Comparison of ENCODE assay signal across 9 mouse cellular contexts in the genomic region with DNA sequence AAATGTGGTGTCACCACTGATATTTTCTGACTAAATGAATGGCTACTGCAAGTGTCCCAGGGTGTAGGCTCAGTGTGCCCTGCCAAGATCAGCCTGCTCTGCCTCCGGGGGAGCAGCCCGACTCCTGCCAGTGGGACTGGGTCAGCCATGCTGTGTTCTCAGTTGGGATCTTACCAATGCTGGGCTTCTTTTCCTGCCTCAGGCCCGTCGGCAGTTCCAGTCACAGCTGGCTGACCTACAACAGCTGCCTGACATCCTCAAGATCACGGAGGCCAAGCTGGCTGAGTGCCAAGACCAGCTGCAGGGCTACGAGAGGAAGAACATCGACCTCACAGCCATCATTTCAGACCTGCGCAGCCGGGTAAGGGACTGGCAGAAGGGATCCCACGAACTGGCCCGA. TPM values are rescaled to one million over a fixed set of nuclear protein-coding genes. Genes with fewer than 3 reads are reported as not detected.
DNase-seq lines count a peak whose midpoint lies in the region; ATAC-seq and TF ChIP-seq lines count a peak whose summit lies in the region.
"Had no signal": no experiment of that assay in that cellular context is flagged by ENCODE, and none has a peak within 500 bp of the region (broad histone marks: within the 10 kb centered on the region; RNA-seq: fewer than 3 reads in every experiment).

No protein-coding gene starts in this region.

- H3K4me1 ChIP-seq in intestine, embryonic 14.5 days (replicated peaks; ENCODE audit: control insufficient read depth, insufficient read depth, low read length), result 0 out of 2 replicates have a peak, but pooled peaks cover 5% of the 10 kb centered on the region
- no peaks in the 10 kb centered on the region for H3K4me1 ChIP-seq in intestine, postnatal 0 days (replicated peaks; ENCODE audit: control insufficient read depth, insufficient read depth, low read length)
- no peaks in the 10 kb centered on the region for H3K4me1 ChIP-seq in MEL (ENCODE audit: control insufficient read depth in 1 of 2, insufficient read depth in 2 of 2, low read length in 2 of 2)
- H3K4me1 ChIP-seq in lung, postnatal 0 days (ENCODE audit: insufficient read depth, low read depth, low read length), result no peaks in the 10 kb centered on the region

- H3K27ac ChIP-seq in intestine, embryonic 14.5 days (ENCODE audit: low read depth), result no peak overlapping the region
- no peak overlapping the region for H3K27ac ChIP-seq in intestine, postnatal 0 days (ENCODE audit: low read depth, low read length)
- H3K27ac ChIP-seq in MEL (ENCODE audit: control insufficient read depth, low read depth, low read length), result no peak overlapping the region
- no peak overlapping the region for H3K27ac ChIP-seq in lung, postnatal 0 days (ENCODE audit: low read length)

- H3K27me3 ChIP-seq in intestine, embryonic 14.5 days (replicated peaks; ENCODE audit: control insufficient read depth, insufficient read depth, low read length), result no peaks in the 10 kb centered on the region
- no peaks in the 10 kb centered on the region for H3K27me3 ChIP-seq in intestine, postnatal 0 days (replicated peaks; ENCODE audit: control insufficient read depth, insufficient read depth, low read length)
- H3K27me3 ChIP-seq in MEL (ENCODE audit: control insufficient read depth in 1 of 2, insufficient read depth in 2 of 2, low read length in 2 of 2), result no peaks in the 10 kb centered on the region
- no peaks in the 10 kb centered on the region for H3K27me3 ChIP-seq in lung, postnatal 0 days (replicated peaks; ENCODE audit: insufficient read depth, low read length)
- H3K27me3 ChIP-seq in splenic B cell, adult 2 months (ENCODE audit: control insufficient read depth, insufficient read depth, low read length, poor library complexity, severe bottlenecking), result no peaks in the 10 kb centered on the region
- H3K27me3 ChIP-seq: Patski had no signal

- no peak overlapping the region for H3K4me3 ChIP-seq in intestine, embryonic 14.5 days (ENCODE audit: low read depth, low read length)
- H3K4me3 ChIP-seq in intestine, postnatal 0 days (ENCODE audit: low read depth, low read length), result no peak overlapping the region
- H3K4me3 ChIP-seq in MEL (ENCODE audit: control insufficient read depth in 1 of 2, insufficient read depth in 1 of 2, low read depth in 2 of 2, low read length in 2 of 2), result no peak overlapping the region
- no peak overlapping the region for H3K4me3 ChIP-seq in lung, postnatal 0 days (ENCODE audit: low read depth, low read length)

- DNase-seq in intestine, embryonic 14.5 days (ENCODE audit: low spot score), result peak; percentile 69
- peak; percentile 20 for DNase-seq in MEL (ENCODE audit: low read depth, low spot score)
- DNase-seq in brain, adult 2 months (ENCODE audit: low read depth, low spot score), result peak; percentile 58
- peak; percentile 59 for DNase-seq in heart, postnatal 25 days (ENCODE audit: low spot score)
- peak; percentile 72 for DNase-seq in lung, postnatal 0 days (ENCODE audit: low spot score)
- peak; percentile 48 for DNase-seq in splenic B cell, adult 2 months (ENCODE audit: low read depth, low spot score)

- no peaks in the 10 kb centered on the region for H3K79me2 ChIP-seq in MEL (ENCODE audit: control insufficient read depth, insufficient read depth, low read length, poor library complexity)

- 0 out of 2 replicates have a peak, but pooled peaks have one; percentile 47 for ATAC-seq in intestine, embryonic 14.5 days (replicated peaks; ENCODE audit: low FRiP score, low TSS enrichment, low read depth)
- ATAC-seq in intestine, postnatal 0 days, result no peak
- ATAC-seq in lung, postnatal 0 days, result peak; percentile 66
- ATAC-seq in monocyte, adult 5-6 weeks (replicated peaks; ENCODE audit: insufficient number of reproducible peaks, low FRiP score, low TSS enrichment, poor library complexity, severe bottlenecking), result no peak
- ATAC-seq: Patski had no signal

- H3K36me3 ChIP-seq in intestine, embryonic 14.5 days (ENCODE audit: control insufficient read depth, insufficient read depth, low read length), result peaks cover 91% of the 10 kb centered on the region
- H3K36me3 ChIP-seq in intestine, postnatal 0 days (ENCODE audit: control insufficient read depth, insufficient read depth), result peaks cover 66% of the 10 kb centered on the region
- H3K36me3 ChIP-seq in MEL (ENCODE audit: control insufficient read depth in 1 of 2, insufficient read depth in 2 of 2, low read length in 2 of 2), result peaks cover 0 to 22% of the 10 kb centered on the region in 2 experiments; a peak in 2 of 4 replicates
- H3K36me3 ChIP-seq in lung, postnatal 0 days (ENCODE audit: insufficient read depth, low read length), result peaks cover 39% of the 10 kb centered on the region
- H3K36me3 ChIP-seq in splenic B cell, adult 2 months (ENCODE audit: control insufficient read depth, insufficient read depth, low read length, poor library complexity, severe bottlenecking), result peaks cover 8% of the 10 kb centered on the region; the same call in 1 of the 2 replicates

- intact Hi-C loops in heart, postnatal 25 days (cut with DNase I), result no loop called here

- no peak for TF ChIP-seq POLR2A in MEL (IDR thresholded peaks at IDR 0.05; ENCODE audit: control insufficient read depth in 1 of 2, insufficient read depth in 1 of 2, low read depth in 1 of 2, low read length in 2 of 2, poor library complexity in 1 of 2)

- no peak overlapping the region for H3K9ac ChIP-seq in intestine, embryonic 14.5 days (ENCODE audit: low read length)
- no peak overlapping the region for H3K9ac ChIP-seq in intestine, postnatal 0 days (ENCODE audit: low read depth, low read length)
- no peak overlapping the region for H3K9ac ChIP-seq in MEL (ENCODE audit: control insufficient read depth, low read depth, low read length, poor library complexity, severe bottlenecking)
- no peak overlapping the region for H3K9ac ChIP-seq in lung, postnatal 0 days (replicated peaks; ENCODE audit: low read depth)

- WGBS in intestine, embryonic 14.5 days, result 49% methylated on average over 11 of the region's 11 CpGs
- WGBS in intestine, postnatal 0 days, result 45% methylated on average over 11 of the region's 11 CpGs
- 39% methylated on average over 11 of the region's 11 CpGs for WGBS in lung, postnatal 0 days

- no peaks in the 10 kb centered on the region for H3K9me3 ChIP-seq in intestine, embryonic 14.5 days (ENCODE audit: control insufficient read depth, low read length)
- H3K9me3 ChIP-seq in intestine, postnatal 0 days (ENCODE audit: control insufficient read depth), result no peaks in the 10 kb centered on the region
- no peaks in the 10 kb centered on the region for H3K9me3 ChIP-seq in MEL (replicated peaks; ENCODE audit: insufficient read depth, low read length)
- H3K9me3 ChIP-seq in lung, postnatal 0 days (ENCODE audit: low read length), result no peaks in the 10 kb centered on the region

- no peak overlapping the region for H3K4me2 ChIP-seq in intestine, embryonic 14.5 days (ENCODE audit: low read length)
- H3K4me2 ChIP-seq in intestine, postnatal 0 days (replicated peaks; ENCODE audit: low read depth), result no peak overlapping the region
- no peak overlapping the region for H3K4me2 ChIP-seq in lung, postnatal 0 days (replicated peaks; ENCODE audit: low read depth, low read length)

- TF ChIP-seq RAD21 in MEL (IDR thresholded peaks at IDR 0.05; ENCODE audit: low read depth, low read length), result no peak

- no peak for TF ChIP-seq CTCF in intestine, postnatal 0 days (IDR thresholded peaks at IDR 0.05; ENCODE audit: low read depth)
- TF ChIP-seq CTCF in MEL (IDR thresholded peaks at IDR 0.05 in 2 of 3, conservative IDR thresholded peaks at IDR 0.05 in 1 of 3; ENCODE audit: control insufficient read depth in 1 of 3, insufficient read depth in 1 of 3, low read depth in 2 of 3, low read length in 3 of 3, poor library complexity in 1 of 3, severe bottlenecking in 1 of 3), result no peak
- no peak for TF ChIP-seq CTCF in lung, postnatal 0 days (IDR thresholded peaks at IDR 0.05)

- TF ChIP-seq EP300 in MEL (IDR thresholded peaks at IDR 0.05; ENCODE audit: low read depth in 1 of 2, low read length in 2 of 2), result no peak
- no peak for TF ChIP-seq EP300 in lung, postnatal 0 days (IDR thresholded peaks at IDR 0.05)

RNA-seq across cellular contexts. Expression of a gene that starts 13.2 kb away (rescaled TPM):
- 52.4 and 57.6 TPM in 2 replicates for polyA plus RNA-seq in intestine, embryonic 14.5 days (2014; fragmentation: Nextera tagmentation; extraction: Ambion mirVana)
- polyA plus RNA-seq in intestine, postnatal 0 days (2015; fragmentation: Nextera tagmentation; extraction: Ambion mirVana), result 14.3 and 14.5 TPM in 2 replicates
- 41.9 and 46.1 TPM in 2 replicates for total RNA-seq in MEL (2012; rRNA removed)
- polyA plus RNA-seq in MEL (2012; ENCODE audit: insufficient read depth in 1 of 2, insufficient read length in 2 of 2, low read depth in 1 of 2, low replicate concordance in 2 of 2, missing spikeins in 1 of 2), result 10 to 100 TPM in 1 of 2 experiments, not detected in 1; 77.0 TPM
- total RNA-seq in heart, postnatal 25 days (2021), result 10 to 100 TPM; 25.4 to 26.6 TPM
- 32.4 and 33.2 TPM in 2 replicates for polyA plus RNA-seq in lung, postnatal 0 days (2015; fragmentation: Nextera tagmentation; extraction: Ambion mirVana)
- total RNA-seq in monocyte, adult 5-6 weeks (2017), result 62.8 to 92.3 TPM (median 86.3 TPM) in 3 replicates

RNA-seq across cellular contexts. Expression of a gene that starts 33.0 kb away (rescaled TPM):
- polyA plus RNA-seq in intestine, embryonic 14.5 days (2014; fragmentation: Nextera tagmentation; extraction: Ambion mirVana), result 50.0 and 64.3 TPM in 2 replicates
- 15.7 and 17.0 TPM in 2 replicates for polyA plus RNA-seq in intestine, postnatal 0 days (2015; fragmentation: Nextera tagmentation; extraction: Ambion mirVana)
- 49.0 and 49.3 TPM in 2 replicates for total RNA-seq in MEL (2012; rRNA removed)
- 10 to 100 TPM in 1 of 2 experiments, not detected in 1; 82.8 TPM for polyA plus RNA-seq in MEL (2012; ENCODE audit: insufficient read depth in 1 of 2, insufficient read length in 2 of 2, low read depth in 1 of 2, low replicate concordance in 2 of 2, missing spikeins in 1 of 2)
- total RNA-seq in heart, postnatal 25 days (2021), result 10 to 100 TPM; 20.2 to 23.2 TPM
- polyA plus RNA-seq in lung, postnatal 0 days (2015; fragmentation: Nextera tagmentation; extraction: Ambion mirVana), result 21.8 and 25.8 TPM in 2 replicates
- 76.9 to 105 TPM (median 89.7 TPM) in 3 replicates for total RNA-seq in monocyte, adult 5-6 weeks (2017)

RNA-seq across cellular contexts. Expression of a gene that starts 43.3 kb away (rescaled TPM):
- 131 and 141 TPM in 2 replicates for polyA plus RNA-seq in intestine, embryonic 14.5 days (2014; fragmentation: Nextera tagmentation; extraction: Ambion mirVana)
- 58.6 and 60.9 TPM in 2 replicates for polyA plus RNA-seq in intestine, postnatal 0 days (2015; fragmentation: Nextera tagmentation; extraction: Ambion mirVana)
- total RNA-seq in MEL (2012; rRNA removed), result 26.2 and 31.2 TPM in 2 replicates
- 10 to 100 TPM in 1 of 2 experiments, not detected in 1; 29.5 TPM for polyA plus RNA-seq in MEL (2012; ENCODE audit: insufficient read depth in 1 of 2, insufficient read length in 2 of 2, low read depth in 1 of 2, low replicate concordance in 2 of 2, missing spikeins in 1 of 2)
- total RNA-seq in heart, postnatal 25 days (2021), result 100 to 1,000 TPM; 208 to 216 TPM
- polyA plus RNA-seq in lung, postnatal 0 days (2015; fragmentation: Nextera tagmentation; extraction: Ambion mirVana), result 112 and 115 TPM in 2 replicates
- 296 to 354 TPM (median 326 TPM) in 3 replicates for total RNA-seq in monocyte, adult 5-6 weeks (2017)

RNA-seq across cellular contexts. Expression of a gene that starts 53.0 kb away (rescaled TPM):
- 20.2 and 22.4 TPM in 2 replicates for polyA plus RNA-seq in intestine, embryonic 14.5 days (2014; fragmentation: Nextera tagmentation; extraction: Ambion mirVana)
- polyA plus RNA-seq in intestine, postnatal 0 days (2015; fragmentation: Nextera tagmentation; extraction: Ambion mirVana), result 9.5 and 10.6 TPM in 2 replicates
- total RNA-seq in MEL (2012; rRNA removed), result 7.5 and 8.8 TPM in 2 replicates
- 10 to 100 TPM in 1 of 2 experiments, not detected in 1; 23.4 TPM for polyA plus RNA-seq in MEL (2012; ENCODE audit: insufficient read depth in 1 of 2, insufficient read length in 2 of 2, low read depth in 1 of 2, low replicate concordance in 2 of 2, missing spikeins in 1 of 2)
- total RNA-seq in heart, postnatal 25 days (2021), result 1 to 10 TPM; 4.6 to 5.8 TPM
- polyA plus RNA-seq in lung, postnatal 0 days (2015; fragmentation: Nextera tagmentation; extraction: Ambion mirVana), result 5.4 and 5.6 TPM in 2 replicates
- 1.2 to 9.8 TPM (median 3.1 TPM) in 3 replicates for total RNA-seq in monocyte, adult 5-6 weeks (2017)

Comparison
In these comparisons a context has a peak if more than half of its experiments do, and no peak if none do; other contexts are left out.
1. ATAC-seq: peak in intestine, embryonic 14.5 days (single experiment) and lung, postnatal 0 days (single experiment); none in intestine, postnatal 0 days (single experiment) and monocyte, adult 5-6 weeks (single experiment).
2. DNase-seq: peak in every context shown above with its lines; median percentile 72 in lung, postnatal 0 days; 69 in intestine, embryonic 14.5 days; 59 in heart, postnatal 25 days; 58 in brain, adult 2 months; 48 in splenic B cell, adult 2 months; 20 in MEL.